Mouse (Mus musculus) MEL (cell line): Measurements from ENCODE around the gene Mroh9. TPM values are rescaled to one million over a fixed set of nuclear protein-coding genes. Genes with fewer than 3 reads are reported as not detected.

Experiments
- DNase-seq: peaks from one replicate; pipeline ENCODE4 v3.0.0; 2011; ENCODE audit warnings: low read depth, low spot score
- H3K27ac ChIP-seq: 2 replicates; pipeline ENCODE4 v1.5.1; 2012; ENCODE audit warnings: low read depth, mild to moderate bottlenecking, control low read depth, low read length, moderate library complexity; ENCODE audit not compliant: control insufficient read depth
- H3K27me3 ChIP-seq, 2 experiments: fragments of 150-350 bp in 1 of 2; sonication (generic) in 1 of 2; 2 replicates each; pipeline ENCODE4 v1.6.1; 2012; ENCODE audit warnings: low read length in 2 of 2, mild to moderate bottlenecking in 2 of 2, improper control_type of control experiment in 1 of 2, moderate library complexity in 1 of 2; ENCODE audit not compliant: insufficient read depth in 2 of 2, control insufficient read depth in 1 of 2
- H3K36me3 ChIP-seq, 2 experiments: 2 replicates each; pipeline ENCODE4 v1.6.1; 2012 to 2014; ENCODE audit warnings: low read length in 2 of 2, improper control_type of control experiment in 1 of 2, inconsistent platforms in 1 of 2, mild to moderate bottlenecking in 1 of 2; ENCODE audit not compliant: insufficient read depth in 2 of 2, control insufficient read depth in 1 of 2
- H3K4me1 ChIP-seq, 2 experiments: fragments of 150-350 bp in 1 of 2; sonication (generic) in 1 of 2; 2 replicates each; pipeline ENCODE4 v1.6.1; 2012; ENCODE audit warnings: low read length in 2 of 2, improper control_type of control experiment in 1 of 2, mild to moderate bottlenecking in 1 of 2; ENCODE audit not compliant: insufficient read depth in 2 of 2, control insufficient read depth in 1 of 2
- H3K4me3 ChIP-seq, 2 experiments: fragments of 150-350 bp in 1 of 2; sonication (generic) in 1 of 2; 2 replicates each; pipeline ENCODE4 v1.5.1; 2012; ENCODE audit warnings: low read depth in 2 of 2, low read length in 2 of 2, mild to moderate bottlenecking in 2 of 2, moderate library complexity in 2 of 2, control low read depth in 1 of 2, improper control_type of control experiment in 1 of 2; ENCODE audit not compliant: control insufficient read depth in 1 of 2, insufficient read depth in 1 of 2
- H3K79me2 ChIP-seq: 2 replicates; pipeline ENCODE4 v1.6.1; 2012; ENCODE audit warnings: mild to moderate bottlenecking, low read length, moderate library complexity; ENCODE audit not compliant: control insufficient read depth, poor library complexity, insufficient read depth
- H3K9ac ChIP-seq: 2 replicates; pipeline ENCODE4 v1.6.1; 2012; ENCODE audit warnings: low read depth, mild to moderate bottlenecking, control low read depth, low read length, moderate library complexity; ENCODE audit not compliant: control insufficient read depth, poor library complexity, severe bottlenecking
- H3K9me3 ChIP-seq: fragments of 150-350 bp; sonication (generic); replicated peaks from 2 replicates; pipeline ENCODE4 v1.6.1; 2012; ENCODE audit warnings: mild to moderate bottlenecking, low read length, improper control_type of control experiment, moderate library complexity; ENCODE audit not compliant: insufficient read depth
- BHLHE40 ChIP-seq: IDR thresholded peaks from 2 replicates; pipeline ENCODE4 v1.6.1; 2012; ENCODE audit warnings: low read depth, mild to moderate bottlenecking, inconsistent platforms, low read length, improper control_type of control experiment, borderline replicate concordance
- ELF1 ChIP-seq: IDR thresholded peaks from 2 replicates; pipeline ENCODE4 v1.6.1; 2014; ENCODE audit warnings: low read depth, mild to moderate bottlenecking, inconsistent platforms, low read length, improper control_type of control experiment, moderate library complexity
- ETS1 ChIP-seq: IDR thresholded peaks from 2 replicates; pipeline ENCODE4 v1.6.1; 2012; ENCODE audit warnings: low read depth, mild to moderate bottlenecking, inconsistent platforms, low read length, improper control_type of control experiment, moderate library complexity
- GABPA ChIP-seq: IDR thresholded peaks from 2 replicates; pipeline ENCODE4 v1.6.1; 2012; ENCODE audit warnings: low read depth, mild to moderate bottlenecking, inconsistent platforms, low read length, improper control_type of control experiment, moderate library complexity
- HCFC1 ChIP-seq: IDR thresholded peaks from 2 replicates; pipeline ENCODE4 v1.6.1; 2012; ENCODE audit warnings: low read depth, mild to moderate bottlenecking, inconsistent platforms, low read length, improper control_type of control experiment, moderate library complexity
- MAFK ChIP-seq: IDR thresholded peaks from 2 replicates; pipeline ENCODE4 v1.6.1; 2011; ENCODE audit warnings: low read depth, mild to moderate bottlenecking, low read length, improper control_type of control experiment, borderline replicate concordance
- MAX ChIP-seq: IDR thresholded peaks from 2 replicates; pipeline ENCODE4 v1.6.1; 2011; ENCODE audit warnings: low read length, improper control_type of control experiment
- MEF2A ChIP-seq: IDR thresholded peaks from 2 replicates; pipeline ENCODE4 v1.6.1; 2014; ENCODE audit warnings: low read depth, mild to moderate bottlenecking, inconsistent platforms, low read length, improper control_type of control experiment; ENCODE audit not compliant: poor library complexity, insufficient replicate concordance, severe bottlenecking; ENCODE audit errors: extremely low read depth
- MXI1 ChIP-seq: IDR thresholded peaks from 2 replicates; pipeline ENCODE4 v1.6.1; 2011; ENCODE audit warnings: mild to moderate bottlenecking, low read depth, low read length, improper control_type of control experiment
- MYB ChIP-seq: IDR thresholded peaks from 2 replicates; pipeline ENCODE4 v1.6.1; 2011; ENCODE audit warnings: mild to moderate bottlenecking, low read depth, low read length, improper control_type of control experiment
- MYC ChIP-seq: IDR thresholded peaks from 2 replicates; pipeline ENCODE4 v1.6.1; 2011; ENCODE audit warnings: low read depth, mild to moderate bottlenecking, low read length, improper control_type of control experiment, moderate library complexity
- POLR2AphosphoS2 ChIP-seq: IDR thresholded peaks from 2 replicates; pipeline ENCODE4 v1.6.1; 2011; ENCODE audit warnings: low read length, improper control_type of control experiment
- RAD21 ChIP-seq: IDR thresholded peaks from 2 replicates; pipeline ENCODE4 v1.6.1; 2011; ENCODE audit warnings: mild to moderate bottlenecking, low read depth, low read length, improper control_type of control experiment
- SIN3A ChIP-seq: IDR thresholded peaks from 2 replicates; pipeline ENCODE4 v1.6.1; 2012; ENCODE audit warnings: low read length, improper control_type of control experiment, inconsistent platforms
- TBP ChIP-seq: IDR thresholded peaks from 2 replicates; pipeline ENCODE4 v1.8.0; 2011; ENCODE audit warnings: low read depth, low read length, improper control_type of control experiment
- TCF12 ChIP-seq: IDR thresholded peaks from 2 replicates; pipeline ENCODE4 v1.6.1; 2014; ENCODE audit warnings: low read depth, mild to moderate bottlenecking, inconsistent platforms, low read length, improper control_type of control experiment, moderate library complexity
- USF1 ChIP-seq: IDR thresholded peaks from 2 replicates; pipeline ENCODE4 v1.6.1; 2014; ENCODE audit warnings: low read depth, mild to moderate bottlenecking, inconsistent platforms, low read length, improper control_type of control experiment, moderate library complexity
- USF2 ChIP-seq, 2 experiments: IDR thresholded peaks; 2 replicates each; pipeline ENCODE4 v1.6.1; 2011 to 2012; ENCODE audit warnings: improper control_type of control experiment in 2 of 2, low read length in 2 of 2, borderline replicate concordance in 1 of 2, inconsistent platforms in 1 of 2, low read depth in 1 of 2, mild to moderate bottlenecking in 1 of 2; ENCODE audit not compliant: insufficient read depth in 1 of 2
- ZC3H11A ChIP-seq: IDR thresholded peaks from 2 replicates; pipeline ENCODE4 v1.6.1; 2012; ENCODE audit warnings: low read depth, mild to moderate bottlenecking, inconsistent platforms, low read length, improper control_type of control experiment
- ZMIZ1 ChIP-seq: IDR thresholded peaks from 2 replicates; pipeline ENCODE4 v1.6.1; 2012; ENCODE audit warnings: low read depth, mild to moderate bottlenecking, inconsistent platforms, low read length, improper control_type of control experiment, moderate library complexity
- ZNF384 ChIP-seq: IDR thresholded peaks from 2 replicates; pipeline ENCODE4 v1.6.1; 2012; ENCODE audit warnings: low read depth, mild to moderate bottlenecking, inconsistent platforms, low read length, improper control_type of control experiment
- polyA plus RNA-seq, 2 experiments: library from polyadenylated mRNA; stranded (reverse) in 1 of 2; unstranded in 1 of 2; fragments of >175 nt in 1 of 2; fragments of >200 nt in 1 of 2; gene quantifications; 2 replicates each; pipeline versions ENCODE4 v1.2.1 to v1.2.4; 2012; ENCODE audit warnings: low replicate concordance in 2 of 2, low read depth in 1 of 2; ENCODE audit not compliant: insufficient read length in 2 of 2, insufficient read depth in 1 of 2, missing spikeins in 1 of 2
- total RNA-seq: library from RNA; depleted of rRNA; stranded (reverse); fragments of 300-350 nt; gene quantifications from 2 replicates; pipeline ENCODE4 v1.2.3, GENCODE M21; 2012

Mroh9 gene
- total and polyA plus RNA-seq, 3 experiments, result not detected

DNA sequence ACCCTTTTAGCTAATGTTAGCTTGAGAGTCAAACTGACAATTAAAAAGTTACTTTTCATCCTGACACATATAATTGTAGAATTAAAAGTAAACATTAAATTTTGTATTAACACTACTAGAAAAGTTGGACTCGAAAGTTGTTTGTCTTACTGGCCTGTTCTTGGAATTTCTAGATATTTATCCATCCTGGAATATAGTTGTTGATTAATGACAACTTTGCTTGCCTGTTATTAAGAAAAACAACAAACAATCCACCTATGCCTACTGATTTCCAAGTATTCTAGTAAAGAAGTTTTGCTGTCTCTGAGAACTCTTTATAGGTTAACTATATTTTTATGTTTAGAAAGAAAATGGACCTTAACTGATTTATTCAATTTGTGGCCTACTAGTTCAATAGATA lies 98.7 kb downstream of the Mroh9 start:
- Histone ChIP-seq H3K9ac (no peak overlapping the region), H3K4me3 (no peak overlapping the region)
- DNase-seq, result no peak

DNA sequence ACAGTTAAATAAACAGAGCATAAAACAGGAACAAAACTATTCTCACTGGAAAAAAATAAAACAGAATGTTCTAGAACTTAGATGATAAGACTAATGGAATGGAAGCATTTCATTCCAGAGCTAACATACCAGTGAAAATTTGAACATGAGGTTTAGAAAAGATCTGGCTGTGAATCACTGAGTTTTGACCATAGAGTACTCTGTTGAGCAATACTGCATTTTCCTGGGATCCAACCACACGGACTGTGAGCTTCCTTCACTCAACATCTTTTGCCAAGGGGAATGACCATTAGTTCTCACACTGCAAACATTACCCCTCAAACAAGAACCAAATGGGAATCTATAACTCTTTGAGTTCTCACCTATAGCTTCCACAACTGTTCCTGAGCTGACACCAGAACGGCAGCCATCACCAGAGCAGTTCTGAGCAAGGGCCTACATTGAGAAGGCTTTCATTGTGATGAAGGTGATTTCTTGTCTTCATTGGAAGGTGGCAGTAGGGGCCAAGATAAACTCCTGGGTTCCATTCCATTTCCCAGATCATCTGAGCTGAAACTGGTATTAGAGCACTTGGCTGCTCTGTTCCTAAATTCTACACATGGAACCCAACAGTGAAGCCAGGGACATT lies 99.2 kb downstream of the Mroh9 start:
- TF ChIP-seq MYB (no peak), GABPA (no peak)
- no peaks in the 10 kb centered on the region for H3K27me3 ChIP-seq
- no peaks in the 10 kb centered on the region for H3K36me3 ChIP-seq
- no peak overlapping the region for H3K27ac ChIP-seq
- no peak overlapping the region for H3K9ac ChIP-seq
- H3K4me1 ChIP-seq, result no peaks in the 10 kb centered on the region
- no peaks in the 10 kb centered on the region for H3K79me2 ChIP-seq
- no peak for DNase-seq
- no peaks in the 10 kb centered on the region for H3K9me3 ChIP-seq
- H3K4me3 ChIP-seq, result no peak overlapping the region

More for the DNA sequence above, 98.7 kb downstream of the Mroh9 start:
- Histone ChIP-seq H3K27ac (no peak overlapping the region), H3K4me1 (no peaks in the 10 kb centered on the region), H3K36me3 (no peaks in the 10 kb centered on the region), H3K9me3 (no peaks in the 10 kb centered on the region), H3K79me2 (no peaks in the 10 kb centered on the region), H3K27me3 (no peaks in the 10 kb centered on the region)
- TF ChIP-seq BHLHE40 (no peak), POLR2AphosphoS2 (no peak), RAD21 (no peak), ZNF384 (no peak), MYC (no peak), SIN3A (no peak), TBP (no peak)

DNA sequence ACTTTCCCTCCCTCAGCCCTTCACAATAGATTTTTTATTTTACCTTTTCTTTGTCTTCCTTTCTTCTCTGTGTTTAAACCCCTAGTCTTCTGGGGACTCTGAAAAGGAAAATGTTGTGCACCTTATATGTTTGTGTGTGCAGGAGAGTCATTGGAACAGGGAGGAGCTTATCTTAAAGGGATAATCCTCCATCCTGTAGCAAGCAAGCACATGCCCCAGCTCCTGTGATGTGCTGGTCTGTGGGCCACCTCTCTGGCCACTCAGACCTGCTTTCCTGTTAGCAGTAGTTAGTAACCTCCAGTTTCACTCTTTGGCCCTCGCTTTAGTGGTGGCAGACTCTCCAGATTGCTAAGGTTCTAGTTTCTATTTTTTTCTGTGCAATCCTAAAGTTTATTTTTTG lies 101.0 kb downstream of the Mroh9 start, which contains the start of gene Fmo3:
TSS of gene Fmo3 (minus strand) at position 101 of the 400 bp plus-strand sequence.
- DNase-seq, result no peak
- Histone ChIP-seq H3K36me3 (no peaks in the 10 kb centered on the region), H3K27ac (no peak within 1 kb of the TSS), H3K79me2 (no peaks in the 10 kb centered on the region), H3K4me3 (no peak within 1 kb of the TSS), H3K9ac (no peak within 1 kb of the TSS), H3K4me1 (no peaks in the 10 kb centered on the region), H3K9me3 (no peaks in the 10 kb centered on the region), H3K27me3 (no peaks in the 10 kb centered on the region)
- TF ChIP-seq ZMIZ1 (no peak), MXI1 (no peak), MYC (no peak), USF2 (IDR thresholded peaks at IDR 0.05; ENCODE audit: borderline replicate concordance in 1 of 2, insufficient read depth in 1 of 2, low read depth in 1 of 2, low read length in 2 of 2) (no peak), USF1 (no peak), MAFK (no peak), ELF1 (no peak), TCF12 (no peak), BHLHE40 (no peak), MAX (no peak), MEF2A (no peak), HCFC1 (no peak), ETS1 (no peak), ZC3H11A (no peak)
